Mouse (Mus musculus): Measurements from ENCODE around the gene Nfia. TPM values are rescaled to one million over a fixed set of nuclear protein-coding genes. Genes with fewer than 3 reads are reported as not detected.

Gene Nfia
- polyA plus RNA-seq, 1 experiment from 2014 or later, result 19.9 TPM

DNA sequence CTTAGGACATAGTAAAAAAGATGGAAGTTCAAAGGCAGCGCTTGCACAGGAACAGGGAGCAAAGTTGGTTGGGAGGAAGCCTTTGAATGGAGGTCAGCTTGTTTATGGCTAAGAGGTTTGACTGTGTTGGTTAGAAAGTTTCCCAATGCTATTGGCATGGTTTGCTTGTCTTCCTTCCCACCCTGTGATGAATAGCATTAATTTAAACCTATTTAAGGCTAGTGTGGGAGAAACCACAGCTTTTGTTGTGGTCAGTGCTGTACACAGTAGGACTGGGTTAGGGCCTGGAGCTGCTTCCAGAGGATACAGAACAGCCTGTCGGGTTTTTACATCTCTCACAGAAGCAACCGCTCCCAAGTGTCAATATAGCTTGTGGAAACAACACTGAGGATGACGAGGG is 16.0 kb downstream of the Nfia start:
- ATAC-seq (ENCODE audit: low FRiP score, low TSS enrichment), result no peak
- H3K27ac ChIP-seq (ENCODE audit: low read length), result no peak overlapping the region
- H3K36me3 ChIP-seq (ENCODE audit: insufficient read depth, low read length), result no peaks in the 10 kb centered on the region
- WGBS, result 59% methylated on average over 4 of the region's 4 CpGs
- H3K9me3 ChIP-seq (ENCODE audit: low read length), result no peaks in the 10 kb centered on the region
- peaks cover 42% of the 10 kb centered on the region for H3K27me3 ChIP-seq (ENCODE audit: insufficient read depth, low read length)
- H3K4me3 ChIP-seq (ENCODE audit: low read length), result no peak overlapping the region
- H3K4me2 ChIP-seq (replicated peaks; ENCODE audit: low read depth, low read length), result no peak overlapping the region
- H3K4me1 ChIP-seq (ENCODE audit: insufficient read depth, low read length), result no peaks in the 10 kb centered on the region; the same call in 1 of the 2 replicates
- H3K9ac ChIP-seq (replicated peaks; ENCODE audit: low read length), result no peak overlapping the region

- ATAC-seq (ENCODE audit: low FRiP score, low TSS enrichment), result no peak
- no peaks in the 10 kb centered on the region for H3K9me3 ChIP-seq (ENCODE audit: low read length)
- no peak overlapping the region for H3K4me2 ChIP-seq (replicated peaks; ENCODE audit: low read depth, low read length)
- peaks cover 15% of the 10 kb centered on the region for H3K27me3 ChIP-seq (ENCODE audit: insufficient read depth, low read length)
- no peaks in the 10 kb centered on the region for H3K36me3 ChIP-seq (ENCODE audit: insufficient read depth, low read length)
- H3K4me3 ChIP-seq (ENCODE audit: low read length), result no peak overlapping the region
- H3K9ac ChIP-seq (replicated peaks; ENCODE audit: low read length), result no peak overlapping the region
- no peaks in the 10 kb centered on the region; the same call in 1 of the 2 replicates for H3K4me1 ChIP-seq (ENCODE audit: insufficient read depth, low read length)
- no peak overlapping the region for H3K27ac ChIP-seq (ENCODE audit: low read length)
- 84% methylated on average over 10 of the region's 10 CpGs for WGBS
These were observed 21.4 kb downstream of the Nfia start for GRCm38 (mm10) chr4:97793931-97794330.

DNA sequence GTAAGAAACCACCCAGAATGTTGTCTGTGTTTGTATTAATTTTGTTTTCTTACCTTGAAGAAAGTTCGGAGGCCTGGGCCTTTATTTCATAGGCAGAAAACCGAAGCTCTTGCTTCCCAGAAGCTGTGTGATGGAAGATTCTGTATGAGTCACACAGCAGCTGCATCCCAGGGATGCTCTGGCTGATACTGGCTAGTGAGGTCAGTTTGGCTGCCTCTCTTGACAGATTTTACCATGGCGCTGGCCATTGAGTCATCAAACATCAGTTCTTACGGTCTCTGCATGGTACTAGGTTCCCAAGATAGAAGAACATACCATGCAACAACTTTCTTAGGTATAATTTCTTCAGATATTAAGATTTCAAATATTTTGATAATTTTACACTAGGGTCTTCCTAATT is 22.3 kb downstream of the Nfia start:
- no peaks in the 10 kb centered on the region for H3K9me3 ChIP-seq (ENCODE audit: low read length)
- H3K4me3 ChIP-seq (ENCODE audit: low read length), result no peak overlapping the region
- H3K36me3 ChIP-seq (ENCODE audit: insufficient read depth, low read length), result no peaks in the 10 kb centered on the region
- no peak overlapping the region for H3K4me2 ChIP-seq (replicated peaks; ENCODE audit: low read depth, low read length)
- H3K4me1 ChIP-seq (ENCODE audit: insufficient read depth, low read length), result no peaks in the 10 kb centered on the region
- WGBS, result 85% methylated on average over 4 of the region's 4 CpGs
- no peak overlapping the region for H3K27ac ChIP-seq (ENCODE audit: low read length)
- no peak overlapping the region for H3K9ac ChIP-seq (replicated peaks; ENCODE audit: low read length)
- H3K27me3 ChIP-seq (ENCODE audit: insufficient read depth, low read length), result peaks cover 15% of the 10 kb centered on the region
- no peak for ATAC-seq (ENCODE audit: low FRiP score, low TSS enrichment)

DNA sequence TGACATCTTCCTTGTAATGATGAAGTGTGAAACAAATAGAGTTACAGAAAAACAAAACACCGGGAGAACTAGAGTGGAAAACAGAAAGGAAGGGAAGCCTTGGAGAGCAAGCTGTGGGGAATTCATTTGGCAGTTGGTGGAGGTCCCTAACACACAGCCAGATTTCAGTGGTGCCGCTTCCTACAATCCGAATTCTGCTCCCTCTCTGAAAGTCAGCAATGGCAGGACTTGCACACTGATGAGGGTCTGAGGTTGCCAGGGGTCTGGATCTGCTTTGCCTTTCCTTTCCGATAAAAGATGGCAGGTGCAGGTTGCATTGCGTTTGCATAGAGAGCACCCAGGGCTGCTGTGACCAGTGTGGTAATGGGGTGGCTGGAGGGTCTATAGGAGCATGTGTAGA is 23.4 kb downstream of the Nfia start:
- Histone ChIP-seq H3K4me2 (replicated peaks; ENCODE audit: low read depth, low read length) (no peak overlapping the region), H3K27ac (ENCODE audit: low read length) (no peak overlapping the region), H3K27me3 (ENCODE audit: insufficient read depth, low read length) (peaks cover 10% of the 10 kb centered on the region), H3K36me3 (ENCODE audit: insufficient read depth, low read length) (no peaks in the 10 kb centered on the region), H3K4me3 (ENCODE audit: low read length) (no peak overlapping the region), H3K9me3 (ENCODE audit: low read length) (no peaks in the 10 kb centered on the region), H3K9ac (replicated peaks; ENCODE audit: low read length) (no peak overlapping the region), H3K4me1 (ENCODE audit: insufficient read depth, low read length) (no peaks in the 10 kb centered on the region)
- 84% methylated on average over 5 of the region's 5 CpGs for WGBS
- ATAC-seq (ENCODE audit: low FRiP score, low TSS enrichment), result no peak

DNA sequence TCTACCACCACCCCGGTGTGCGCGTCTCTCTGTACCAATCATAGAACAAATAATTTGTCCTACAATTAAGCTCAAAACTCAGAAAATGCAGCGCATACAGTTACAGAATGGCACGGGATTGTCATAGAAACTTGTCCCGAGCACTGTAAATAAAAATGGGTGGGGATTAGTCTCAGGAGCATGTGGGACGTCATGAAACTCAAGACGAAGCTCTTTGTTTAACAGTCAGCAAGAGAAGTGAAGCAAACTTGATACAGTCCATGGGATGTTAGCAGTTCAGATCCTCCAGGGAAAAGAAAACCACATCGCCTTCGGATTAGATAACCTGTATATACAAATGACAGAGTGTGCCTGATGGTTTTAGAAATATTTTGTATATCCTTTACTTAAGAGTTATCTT is 24.0 kb downstream of the Nfia start:
- Histone ChIP-seq H3K9ac (replicated peaks; ENCODE audit: low read length) (no peak overlapping the region), H3K27ac (ENCODE audit: low read length) (no peak overlapping the region), H3K36me3 (ENCODE audit: insufficient read depth, low read length) (no peaks in the 10 kb centered on the region), H3K4me2 (replicated peaks; ENCODE audit: low read depth, low read length) (no peak overlapping the region), H3K9me3 (ENCODE audit: low read length) (no peaks in the 10 kb centered on the region), H3K4me1 (ENCODE audit: insufficient read depth, low read length) (no peaks in the 10 kb centered on the region), H3K27me3 (ENCODE audit: insufficient read depth, low read length) (peaks cover 6% of the 10 kb centered on the region), H3K4me3 (ENCODE audit: low read length) (no peak overlapping the region)
- WGBS, result 80% methylated on average over 10 of the region's 10 CpGs
- no peak for ATAC-seq (ENCODE audit: low FRiP score, low TSS enrichment)

GRCm38 (mm10) chr4:97803791-97804190 is 31.3 kb downstream of the Nfia start:
- no peak for ATAC-seq (ENCODE audit: low FRiP score, low TSS enrichment)

GRCm38 (mm10) chr4:97804638-97805037 is 32.1 kb downstream of the Nfia start:
- Histone ChIP-seq H3K36me3 (ENCODE audit: insufficient read depth, low read length) (peaks cover 7% of the 10 kb centered on the region; the same call in 1 of the 2 replicates), H3K9me3 (ENCODE audit: low read length) (0 out of 2 replicates have a peak, but pooled peaks cover 6% of the 10 kb centered on the region), H3K4me2 (replicated peaks; ENCODE audit: low read depth, low read length) (no peak overlapping the region), H3K9ac (replicated peaks; ENCODE audit: low read length) (no peak overlapping the region), H3K4me3 (ENCODE audit: low read length) (no peak overlapping the region), H3K27me3 (ENCODE audit: insufficient read depth, low read length) (no peaks in the 10 kb centered on the region), H3K4me1 (ENCODE audit: insufficient read depth, low read length) (peaks cover 7% of the 10 kb centered on the region), H3K27ac (ENCODE audit: low read length) (no peak overlapping the region)
- ATAC-seq (ENCODE audit: low FRiP score, low TSS enrichment), result no peak
- WGBS, result 73% methylated on average over 5 of the region's 5 CpGs

More at GRCm38 (mm10) chr4:97803791-97804190, 31.3 kb downstream of the Nfia start:
- 0 out of 2 replicates have a peak, but pooled peaks cover 6% of the 10 kb centered on the region for H3K9me3 ChIP-seq (ENCODE audit: low read length)
- H3K9ac ChIP-seq (replicated peaks; ENCODE audit: low read length), result no peak overlapping the region
- H3K36me3 ChIP-seq (ENCODE audit: insufficient read depth, low read length), result peaks cover 7% of the 10 kb centered on the region; the same call in 1 of the 2 replicates
- no peak overlapping the region for H3K27ac ChIP-seq (ENCODE audit: low read length)
- H3K27me3 ChIP-seq (ENCODE audit: insufficient read depth, low read length), result no peaks in the 10 kb centered on the region
- H3K4me2 ChIP-seq (replicated peaks; ENCODE audit: low read depth, low read length), result no peak overlapping the region
- WGBS, result 84% methylated on average over 3 of the region's 3 CpGs
- H3K4me3 ChIP-seq (ENCODE audit: low read length), result no peak overlapping the region
- H3K4me1 ChIP-seq (ENCODE audit: insufficient read depth, low read length), result 0 out of 2 replicates have a peak, but pooled peaks cover 4% of the 10 kb centered on the region

- Histone ChIP-seq H3K4me1 (ENCODE audit: insufficient read depth, low read length) (peaks cover 12% of the 10 kb centered on the region), H3K4me2 (replicated peaks; ENCODE audit: low read depth, low read length) (no peak overlapping the region), H3K27me3 (ENCODE audit: insufficient read depth, low read length) (no peaks in the 10 kb centered on the region), H3K9ac (replicated peaks; ENCODE audit: low read length) (no peak overlapping the region), H3K36me3 (ENCODE audit: insufficient read depth, low read length) (peaks cover 7% of the 10 kb centered on the region; the same call in 1 of the 2 replicates), H3K27ac (ENCODE audit: low read length) (no peak overlapping the region), H3K9me3 (ENCODE audit: low read length) (0 out of 2 replicates have a peak, but pooled peaks cover 6% of the 10 kb centered on the region), H3K4me3 (ENCODE audit: low read length) (no peak overlapping the region)
- no peak for ATAC-seq (ENCODE audit: low FRiP score, low TSS enrichment)
- WGBS, result 43% methylated on average over 2 of the region's 2 CpGs
These were observed 32.7 kb downstream of the Nfia start for GRCm38 (mm10) chr4:97805255-97805654.

- Histone ChIP-seq H3K4me3 (ENCODE audit: low read length) (no peak overlapping the region), H3K9ac (replicated peaks; ENCODE audit: low read length) (no peak overlapping the region), H3K27ac (ENCODE audit: low read length) (no peak overlapping the region), H3K27me3 (ENCODE audit: insufficient read depth, low read length) (no peaks in the 10 kb centered on the region), H3K36me3 (ENCODE audit: insufficient read depth, low read length) (peaks cover 7% of the 10 kb centered on the region; the same call in 1 of the 2 replicates), H3K4me1 (ENCODE audit: insufficient read depth, low read length) (peaks cover 15% of the 10 kb centered on the region), H3K4me2 (replicated peaks; ENCODE audit: low read depth, low read length) (no peak overlapping the region), H3K9me3 (ENCODE audit: low read length) (0 out of 2 replicates have a peak, but pooled peaks cover 6% of the 10 kb centered on the region)
- WGBS, result 55% methylated on average over 7 of the region's 7 CpGs
- ATAC-seq (ENCODE audit: low FRiP score, low TSS enrichment), result no peak; the same call in 1 of the 2 replicates
These were observed 33.6 kb downstream of the Nfia start for GRCm38 (mm10) chr4:97805896-97806808.

GRCm38 (mm10) chr4:97806924-97807323 is 34.4 kb downstream of the Nfia start:
- H3K4me3 ChIP-seq (ENCODE audit: low read length), result no peak overlapping the region
- 0 out of 2 replicates have a peak, but pooled peaks cover 4% of the 10 kb centered on the region for H3K9me3 ChIP-seq (ENCODE audit: low read length)
- H3K36me3 ChIP-seq (ENCODE audit: insufficient read depth, low read length), result peaks cover 7% of the 10 kb centered on the region; the same call in 1 of the 2 replicates
- H3K4me2 ChIP-seq (replicated peaks; ENCODE audit: low read depth, low read length), result no peak overlapping the region
- 93% methylated on average over 2 of the region's 2 CpGs for WGBS
- ATAC-seq (ENCODE audit: low FRiP score, low TSS enrichment), result no peak
- no peaks in the 10 kb centered on the region for H3K27me3 ChIP-seq (ENCODE audit: insufficient read depth, low read length)
- no peak overlapping the region for H3K9ac ChIP-seq (replicated peaks; ENCODE audit: low read length)
- peaks cover 15% of the 10 kb centered on the region for H3K4me1 ChIP-seq (ENCODE audit: insufficient read depth, low read length)
- H3K27ac ChIP-seq (ENCODE audit: low read length), result no peak overlapping the region

Measured in kidney, embryonic 16.5 days (tissue).